Mouse (Mus musculus): ENCODE data around the gene Phf2.

Gene Phf2

GRCm38 (mm10) chr13:48870771-48871731, at the start of gene Phf2:
Phf2 (minus strand) TSS chr13:48871119.
- no peaks in the 10 kb centered on the region for H3K27me3 ChIP-seq (ENCODE audit: control insufficient read depth, insufficient read depth, low read length, poor library complexity, severe bottlenecking)
- no peak for DNase-seq (ENCODE audit: low read depth, low spot score)
- no peaks in the 10 kb centered on the region; the same call in 1 of the 2 replicates for H3K36me3 ChIP-seq (ENCODE audit: control insufficient read depth, insufficient read depth, low read length, poor library complexity, severe bottlenecking)

- DNase-seq (ENCODE audit: low read depth, low spot score), result no peak
- no peaks in the 10 kb centered on the region for H3K27me3 ChIP-seq (ENCODE audit: control insufficient read depth, insufficient read depth, low read length, poor library complexity, severe bottlenecking)
- peaks cover 5% of the 10 kb centered on the region for H3K36me3 ChIP-seq (ENCODE audit: control insufficient read depth, insufficient read depth, low read length, poor library complexity, severe bottlenecking)
These were observed 49.0 kb upstream of the Phf2 start for GRCm38 (mm10) chr13:48919756-48920415.

GRCm38 (mm10) chr13:48917113-48917599, 46.2 kb upstream of the Phf2 start:
- DNase-seq (ENCODE audit: low read depth, low spot score), result no peak
- H3K36me3 ChIP-seq (ENCODE audit: control insufficient read depth, insufficient read depth, low read length, poor library complexity, severe bottlenecking), result peaks cover 7% of the 10 kb centered on the region
- no peaks in the 10 kb centered on the region for H3K27me3 ChIP-seq (ENCODE audit: control insufficient read depth, insufficient read depth, low read length, poor library complexity, severe bottlenecking)

GRCm38 (mm10) chr13:48913680-48914079, 42.8 kb upstream of the Phf2 start:
- H3K27me3 ChIP-seq (ENCODE audit: control insufficient read depth, insufficient read depth, low read length, poor library complexity, severe bottlenecking), result no peaks in the 10 kb centered on the region
- no peak for DNase-seq (ENCODE audit: low read depth, low spot score)
- peaks cover 15% of the 10 kb centered on the region for H3K36me3 ChIP-seq (ENCODE audit: control insufficient read depth, insufficient read depth, low read length, poor library complexity, severe bottlenecking)

GRCm38 (mm10) chr13:48913141-48913540, 42.2 kb upstream of the Phf2 start:
- peaks cover 15% of the 10 kb centered on the region for H3K36me3 ChIP-seq (ENCODE audit: control insufficient read depth, insufficient read depth, low read length, poor library complexity, severe bottlenecking)
- H3K27me3 ChIP-seq (ENCODE audit: control insufficient read depth, insufficient read depth, low read length, poor library complexity, severe bottlenecking), result no peaks in the 10 kb centered on the region
- DNase-seq (ENCODE audit: low read depth, low spot score), result no peak

- DNase-seq (ENCODE audit: low read depth, low spot score), result no peak
- Histone ChIP-seq H3K36me3 (ENCODE audit: control insufficient read depth, insufficient read depth, low read length, poor library complexity, severe bottlenecking) (peaks cover 15% of the 10 kb centered on the region), H3K27me3 (ENCODE audit: control insufficient read depth, insufficient read depth, low read length, poor library complexity, severe bottlenecking) (no peaks in the 10 kb centered on the region)
These were observed 40.5 kb upstream of the Phf2 start for GRCm38 (mm10) chr13:48911426-48911825.

GRCm38 (mm10) chr13:48905458-48905857, 34.5 kb upstream of the Phf2 start:
- no peak for DNase-seq (ENCODE audit: low read depth, low spot score)
- Histone ChIP-seq H3K36me3 (ENCODE audit: control insufficient read depth, insufficient read depth, low read length, poor library complexity, severe bottlenecking) (peaks cover 12% of the 10 kb centered on the region), H3K27me3 (ENCODE audit: control insufficient read depth, insufficient read depth, low read length, poor library complexity, severe bottlenecking) (no peaks in the 10 kb centered on the region)

- no peak for DNase-seq (ENCODE audit: low read depth, low spot score)
- H3K36me3 ChIP-seq (ENCODE audit: control insufficient read depth, insufficient read depth, low read length, poor library complexity, severe bottlenecking), result peaks cover 9% of the 10 kb centered on the region; the same call in 1 of the 2 replicates
- no peaks in the 10 kb centered on the region for H3K27me3 ChIP-seq (ENCODE audit: control insufficient read depth, insufficient read depth, low read length, poor library complexity, severe bottlenecking)
These were observed 24.5 kb upstream of the Phf2 start for GRCm38 (mm10) chr13:48895376-48895775.

- no peak for DNase-seq (ENCODE audit: low read depth, low spot score)
- peaks cover 13% of the 10 kb centered on the region for H3K36me3 ChIP-seq (ENCODE audit: control insufficient read depth, insufficient read depth, low read length, poor library complexity, severe bottlenecking)
These were observed 19.5 kb upstream of the Phf2 start for GRCm38 (mm10) chr13:48890260-48890960.

GRCm38 (mm10) chr13:48878534-48878933, 7.6 kb upstream of the Phf2 start:
- H3K27me3 ChIP-seq (ENCODE audit: control insufficient read depth, insufficient read depth, low read length, poor library complexity, severe bottlenecking), result no peaks in the 10 kb centered on the region
- peaks cover 1% of the 10 kb centered on the region; the same call in 1 of the 2 replicates for H3K36me3 ChIP-seq (ENCODE audit: control insufficient read depth, insufficient read depth, low read length, poor library complexity, severe bottlenecking)
- DNase-seq (ENCODE audit: low read depth, low spot score), result peak; percentile 100

More at GRCm38 (mm10) chr13:48890260-48890960, 19.5 kb upstream of the Phf2 start:
- no peaks in the 10 kb centered on the region for H3K27me3 ChIP-seq (ENCODE audit: control insufficient read depth, insufficient read depth, low read length, poor library complexity, severe bottlenecking)

- DNase-seq (ENCODE audit: low read depth, low spot score), result no peak
- H3K27me3 ChIP-seq (ENCODE audit: control insufficient read depth, insufficient read depth, low read length, poor library complexity, severe bottlenecking), result no peaks in the 10 kb centered on the region
- H3K36me3 ChIP-seq (ENCODE audit: control insufficient read depth, insufficient read depth, low read length, poor library complexity, severe bottlenecking), result peaks cover 1% of the 10 kb centered on the region; the same call in 1 of the 2 replicates
These were observed 6.9 kb upstream of the Phf2 start for GRCm38 (mm10) chr13:48877805-48878204.

- no peaks in the 10 kb centered on the region; the same call in 1 of the 2 replicates for H3K36me3 ChIP-seq (ENCODE audit: control insufficient read depth, insufficient read depth, low read length, poor library complexity, severe bottlenecking)
- H3K27me3 ChIP-seq (ENCODE audit: control insufficient read depth, insufficient read depth, low read length, poor library complexity, severe bottlenecking), result no peaks in the 10 kb centered on the region
- DNase-seq (ENCODE audit: low read depth, low spot score), result no peak
These were observed 1.8 kb upstream of the Phf2 start for GRCm38 (mm10) chr13:48872726-48873125.

GRCm38 (mm10) chr13:48871887-48872606, 1.1 kb upstream of the Phf2 start:
- Histone ChIP-seq H3K36me3 (ENCODE audit: control insufficient read depth, insufficient read depth, low read length, poor library complexity, severe bottlenecking) (no peaks in the 10 kb centered on the region; the same call in 1 of the 2 replicates), H3K27me3 (ENCODE audit: control insufficient read depth, insufficient read depth, low read length, poor library complexity, severe bottlenecking) (no peaks in the 10 kb centered on the region)
- peak; percentile 79 for DNase-seq (ENCODE audit: low read depth, low spot score)

Data from splenic B cell, adult 2 months (primary cell).